Mouse (Mus musculus): ENCODE data around the gene Nab2. TPM values are rescaled to one million over a fixed set of nuclear protein-coding genes. Genes with fewer than 3 reads are reported as not detected.

Nab2 gene
- polyA plus RNA-seq (2012; fragmentation: generic; extraction: Trizol) = 10 to 100 TPM; 29.5 to 92.6 TPM

GRCm38 (mm10) chr10:127668093-127669050 is at the start of gene Nab2:
Nab2 (minus strand) TSS chr10:127668568.

GRCm38 (mm10) chr10:127704766-127705220 is 36.4 kb upstream of the Nab2 start, which contains the start of gene Myo1a:
Myo1a (plus strand) TSS chr10:127705170.

DNA sequence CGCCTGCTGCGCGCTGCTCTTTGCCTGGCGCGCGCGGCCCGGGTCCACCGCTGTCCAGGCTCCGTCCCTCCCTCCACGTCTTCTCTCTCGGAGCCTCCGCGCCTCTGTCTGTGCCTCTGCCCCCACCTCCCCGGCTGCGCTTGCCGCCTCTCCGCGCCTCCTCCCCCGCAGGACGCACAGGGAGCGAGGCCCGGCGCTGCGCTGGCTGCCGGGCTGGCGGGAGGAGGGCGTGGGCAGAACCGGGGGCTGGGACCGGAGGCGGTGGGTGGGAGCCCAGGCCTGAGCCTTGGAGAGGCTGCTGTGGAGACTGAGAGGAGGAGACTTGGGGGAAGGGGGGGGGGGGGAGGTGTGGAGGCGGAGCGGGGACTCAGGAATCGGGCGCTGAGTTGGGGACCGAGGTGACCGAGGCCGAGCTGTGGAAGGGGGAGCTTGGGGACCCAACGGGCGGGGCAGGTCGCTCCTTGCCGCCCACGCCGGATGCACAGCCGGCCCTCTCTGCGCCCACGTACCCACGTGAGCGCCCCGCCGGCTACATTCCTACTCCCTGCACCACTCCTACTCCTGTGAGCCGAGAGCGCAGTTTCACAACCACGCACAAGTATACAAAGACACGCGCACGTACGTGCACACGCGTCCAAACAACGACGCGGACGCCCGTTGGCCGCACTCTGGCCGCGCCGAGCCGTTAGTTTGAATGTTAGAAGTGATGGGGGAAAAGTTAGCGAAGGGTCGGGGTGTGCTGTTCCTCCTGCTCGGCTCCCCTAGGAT is 1.7 kb downstream of the Nab2 start, which contains the start of gene Nemp1:
Gene Nemp1, plus strand, starts transcription at position 401 of the 768 bp plus-strand sequence.

DNA sequence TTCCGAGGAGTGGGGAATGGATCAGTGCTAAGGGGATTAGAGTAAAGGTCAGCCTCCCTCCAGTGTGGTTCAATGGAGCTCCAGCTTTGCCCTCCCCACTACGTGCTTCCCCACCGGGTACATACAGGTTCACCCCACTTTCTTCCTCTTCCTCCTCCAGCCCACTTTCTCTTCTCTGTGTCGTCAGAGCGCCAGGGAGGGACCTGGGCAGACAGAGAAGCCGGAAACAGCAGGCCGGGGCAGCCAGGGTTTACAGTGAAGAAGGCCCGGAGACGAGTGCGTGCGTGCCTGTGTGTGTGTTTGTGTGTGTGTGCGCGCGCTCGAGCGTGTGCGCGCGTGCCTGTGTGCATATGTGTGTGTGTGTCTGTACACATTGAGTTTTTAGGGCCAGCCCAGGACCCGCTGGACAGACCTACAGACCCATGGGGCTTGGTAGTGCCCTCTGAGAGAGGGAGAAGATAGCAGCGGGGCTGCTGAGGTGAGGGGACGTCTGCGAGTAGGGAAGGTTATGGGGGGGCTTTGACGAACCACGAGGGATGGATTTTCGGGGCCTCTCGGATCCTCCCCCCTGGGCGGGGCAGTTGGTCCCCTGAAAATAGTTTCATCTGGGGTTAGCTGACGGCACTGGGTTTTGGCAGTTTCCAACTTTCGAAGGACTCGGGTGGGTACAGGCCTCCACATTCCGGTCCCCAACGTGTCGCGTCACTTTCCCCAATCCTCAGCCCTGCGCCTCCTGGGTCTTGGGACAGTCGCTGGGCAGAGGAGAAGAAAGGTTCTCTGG is 25.4 kb downstream of the Nab2 start, which contains the start of gene Stat6:
Gene Stat6, plus strand, starts transcription at position 215 of the 781 bp plus-strand sequence.

GRCm38 (mm10) chr10:127620406-127621190 is 47.8 kb downstream of the Nab2 start, which contains the start of gene Lrp1:
Lrp1 (minus strand) TSS chr10:127621148.

Other genes with a start within 250 kb of the Nab2 start
- gene Stac3, start 166.9 kb downstream of the Nab2 start, polyA plus RNA-seq (2012; fragmentation: generic; extraction: Trizol) = 1 to 10 TPM in 1 of 2 experiments, under 1 TPM in 1; 0.35 to 1.3 TPM
- under 1 TPM; 0.23 to 0.73 TPM for gene Ndufa4l2, start 153.6 kb downstream of the Nab2 start, polyA plus RNA-seq (2012; fragmentation: generic; extraction: Trizol)
- gene Shmt2, start 146.1 kb downstream of the Nab2 start, polyA plus RNA-seq (2012; fragmentation: generic; extraction: Trizol) = 100 to 1,000 TPM in 1 of 2 experiments, 10 to 100 TPM in 1; 59.7 to 274 TPM
- 1 to 10 TPM; 1.7 to 2.9 TPM for gene Nxph4, start 134.0 kb downstream of the Nab2 start, polyA plus RNA-seq (2012; fragmentation: generic; extraction: Trizol)
- 100 to 1,000 TPM in 1 of 2 experiments, 10 to 100 TPM in 1; 76.0 to 618 TPM for gene Lrp1, start 47.4 kb downstream of the Nab2 start, polyA plus RNA-seq (2012; fragmentation: generic; extraction: Trizol)
- 10 to 100 TPM; 24.6 to 55.2 TPM for gene Stat6, start 25.6 kb downstream of the Nab2 start, polyA plus RNA-seq (2012; fragmentation: generic; extraction: Trizol)
- gene Nemp1, start 1.7 kb downstream of the Nab2 start, polyA plus RNA-seq (2012; fragmentation: generic; extraction: Trizol) = 1 to 10 TPM; 2.0 to 8.1 TPM
- gene Myo1a, start 36.6 kb upstream of the Nab2 start, polyA plus RNA-seq (2012; fragmentation: generic; extraction: Trizol) = under 1 TPM; 0.15 to 0.47 TPM
- gene Tac2, start 55.9 kb upstream of the Nab2 start, polyA plus RNA-seq (2012; fragmentation: generic; extraction: Trizol) = not detected
- gene Zbtb39, start 71.0 kb upstream of the Nab2 start, polyA plus RNA-seq (2012; fragmentation: generic; extraction: Trizol) = 1 to 10 TPM in 1 of 2 experiments, under 1 TPM in 1; 0.61 to 3.7 TPM
- gene Gpr182, start 83.2 kb upstream of the Nab2 start, polyA plus RNA-seq (2012; fragmentation: generic; extraction: Trizol) = under 1 TPM; 0.05 to 0.27 TPM
- under 1 TPM; 0.01 to 0.04 TPM for gene Rdh1, start 91.2 kb upstream of the Nab2 start, polyA plus RNA-seq (2012; fragmentation: generic; extraction: Trizol)
- under 1 TPM in 1 of 2 experiments, not detected in 1; 0.04 TPM for gene Rdh16f1, start 91.2 kb upstream of the Nab2 start, polyA plus RNA-seq (2012; fragmentation: generic; extraction: Trizol)
- under 1 TPM; 0.04 to 0.34 TPM for gene Rdh9, start 107.8 kb upstream of the Nab2 start, polyA plus RNA-seq (2012; fragmentation: generic; extraction: Trizol)
- gene Rdh16, start 132.6 kb upstream of the Nab2 start, polyA plus RNA-seq (2012; fragmentation: generic; extraction: Trizol) = not detected
- not detected for gene Rdh19, start 181.4 kb upstream of the Nab2 start, polyA plus RNA-seq (2012; fragmentation: generic; extraction: Trizol)
- gene Rdh16f2, start 197.9 kb upstream of the Nab2 start, polyA plus RNA-seq (2012; fragmentation: generic; extraction: Trizol) = under 1 TPM in 1 of 2 experiments, not detected in 1; 0.02 TPM
- not detected for gene Rdh7, start 220.2 kb upstream of the Nab2 start, polyA plus RNA-seq (2012; fragmentation: generic; extraction: Trizol)
- gene Sdr9c7, start 229.9 kb upstream of the Nab2 start, polyA plus RNA-seq (2012; fragmentation: generic; extraction: Trizol) = not detected